Mouse (Mus musculus) heart, embryonic 11.5 days (tissue): Measurements from ENCODE around the gene Wfdc9. TPM values are rescaled to one million over a fixed set of nuclear protein-coding genes. Genes with fewer than 3 reads are reported as not detected.

Source experiments
- ATAC-seq: fragments of 200-750 bp; cut with Nextera tagmentation; replicated peaks from 2 replicates; pipeline ENCODE4 v1.8.0; 2017; ENCODE audit warnings: moderate library complexity; ENCODE audit not compliant: insufficient number of reproducible peaks, low FRiP score, low TSS enrichment
- H3K27ac ChIP-seq: fragments of 300-500 bp; sonication (generic); 2 replicates; pipeline ENCODE4 v1.5.1; 2014; ENCODE audit warnings: mild to moderate bottlenecking, low read depth, low read length
- H3K27me3 ChIP-seq: fragments of 300-500 bp; sonication (generic); 2 replicates; pipeline ENCODE4 v1.6.1; 2014; ENCODE audit warnings: mild to moderate bottlenecking, low read length, mixed read lengths; ENCODE audit not compliant: control insufficient read depth, insufficient read depth
- H3K36me3 ChIP-seq: fragments of 300-500 bp; sonication (generic); 2 replicates; pipeline ENCODE4 v1.6.1; 2014; ENCODE audit warnings: mild to moderate bottlenecking, low read length, moderate library complexity, mixed read lengths; ENCODE audit not compliant: control insufficient read depth, insufficient read depth
- H3K4me1 ChIP-seq: fragments of 300-500 bp; sonication (generic); 2 replicates; pipeline ENCODE4 v1.6.1; 2014; ENCODE audit warnings: low read length; ENCODE audit not compliant: control insufficient read depth, insufficient read depth
- H3K4me2 ChIP-seq: fragments of 300-500 bp; sonication (generic); 2 replicates; pipeline ENCODE4 v1.6.1; 2014; ENCODE audit warnings: mild to moderate bottlenecking, moderate library complexity
- H3K4me3 ChIP-seq: fragments of 300-500 bp; sonication (generic); 2 replicates; pipeline ENCODE4 v1.5.1; 2014; ENCODE audit warnings: low read depth, low read length
- H3K9ac ChIP-seq: fragments of 300-500 bp; sonication (generic); 2 replicates; pipeline ENCODE4 v1.6.1; 2014; ENCODE audit warnings: mild to moderate bottlenecking, low read depth, low read length, moderate library complexity
- H3K9me3 ChIP-seq: fragments of 300-500 bp; sonication (generic); replicated peaks from 2 replicates; pipeline ENCODE4 v1.6.1; 2016; ENCODE audit warnings: low read length; ENCODE audit not compliant: control insufficient read depth
- WGBS: fragments of 180-500 bp; shearing (Covaris S2); extraction: QIAGEN DNeasy Blood & Tissue Kit; methylation state at CpG from one replicate; pipeline ENCODE4 v1.1.7; 2014; ENCODE audit not compliant: insufficient replicate concordance; 5-methylcytosine and 5-hydroxymethylcytosine counted together
- polyA plus RNA-seq: library from polyadenylated mRNA; unstranded; fragments of >200 nt; fragmentation: Nextera tagmentation; extraction: Ambion mirVana; gene quantifications from 2 replicates; pipeline ENCODE4 v1.2.1, GENCODE M21; 2014

The Wfdc9 gene
- polyA plus RNA-seq, 1 experiment from 2014 or later, result not detected

DNA sequence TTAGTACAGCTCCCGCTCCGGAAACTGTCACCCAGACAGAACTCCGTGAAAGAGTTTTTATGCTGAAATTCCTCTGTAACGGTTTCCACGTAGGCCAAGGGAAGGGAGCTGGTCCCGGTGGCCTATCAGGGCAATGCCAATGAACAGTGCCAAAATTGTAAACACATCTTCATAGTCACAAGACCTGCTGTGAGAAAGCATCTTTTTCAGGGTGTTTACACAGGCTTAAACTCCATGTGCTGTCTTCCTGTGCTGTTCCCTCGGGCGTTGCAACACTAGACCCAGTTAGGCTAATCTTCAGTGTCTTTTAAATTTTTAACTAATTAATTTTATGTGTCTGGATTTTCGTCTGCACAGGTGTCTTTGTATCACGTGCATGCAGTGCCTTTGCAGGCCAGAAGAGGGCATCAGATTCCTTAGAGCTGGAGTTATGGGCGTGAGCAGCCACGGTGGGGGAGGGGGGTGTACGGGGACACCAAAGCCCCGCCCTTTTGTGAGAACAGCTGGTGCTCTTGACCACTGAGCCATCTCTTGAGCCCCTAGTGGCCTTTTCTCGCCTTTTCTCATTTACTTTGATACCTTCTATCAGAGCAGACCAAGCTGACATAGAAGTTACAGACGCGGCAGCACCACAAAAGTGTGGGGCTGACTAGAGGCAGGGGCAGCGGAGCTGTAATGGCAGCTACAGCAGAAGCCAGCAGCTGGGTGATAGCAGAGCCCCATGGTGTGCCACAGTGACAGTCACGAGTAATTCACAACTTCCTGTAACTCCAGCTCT is 22.7 kb upstream of the Wfdc9 start:
- peak overlapping the region; percentile 63 for H3K4me2 ChIP-seq
- no peaks in the 10 kb centered on the region for H3K9me3 ChIP-seq
- H3K4me3 ChIP-seq, result peak overlapping the region; percentile 34
- H3K27me3 ChIP-seq, result no peaks in the 10 kb centered on the region
- peak; percentile 42; the same call in 1 of the 2 replicates for ATAC-seq
- H3K9ac ChIP-seq, result 0 out of 2 replicates have a peak overlapping the region, but pooled peaks have one; percentile 34
- H3K36me3 ChIP-seq, result no peaks in the 10 kb centered on the region
- 20% methylated on average over 19 of the region's 19 CpGs for WGBS
- H3K27ac ChIP-seq, result no peak overlapping the region
- H3K4me1 ChIP-seq, result 0 out of 2 replicates have a peak, but pooled peaks cover 3% of the 10 kb centered on the region

DNA sequence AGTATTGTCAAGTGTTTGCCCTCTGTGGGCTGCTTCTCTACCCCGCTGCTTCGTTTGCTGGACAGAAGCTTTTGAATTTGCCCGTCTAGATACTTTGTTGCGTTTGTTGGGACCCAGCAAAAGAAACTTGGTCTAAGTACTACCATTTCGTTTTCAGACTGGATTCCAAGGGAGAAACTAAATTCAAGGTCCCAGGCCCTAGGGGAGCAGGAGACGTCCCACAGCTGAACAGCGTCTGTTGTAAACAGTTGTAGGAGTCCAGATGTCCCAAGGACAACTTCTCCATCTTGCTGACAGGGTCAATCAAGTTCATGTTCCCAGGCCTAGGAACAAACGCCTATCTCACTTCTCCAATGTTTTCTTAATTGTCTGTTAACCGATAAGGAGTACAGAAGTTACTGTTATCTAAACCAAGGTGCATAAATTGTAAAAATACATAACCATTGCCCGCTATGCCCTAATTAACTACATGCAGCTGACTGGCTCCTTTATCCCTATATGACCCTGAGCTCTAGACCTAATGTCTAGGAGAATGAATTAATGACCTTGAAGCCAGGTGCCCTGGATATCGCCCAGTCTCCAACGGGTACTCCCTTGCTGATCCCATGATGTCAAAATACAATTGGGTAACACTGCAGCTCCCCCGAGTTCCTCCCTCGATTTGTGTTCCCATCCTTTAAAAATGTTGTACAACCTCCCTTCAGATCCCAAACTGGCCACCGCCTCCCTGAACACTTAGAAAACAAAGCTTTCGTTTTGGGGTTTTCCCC is 20.7 kb upstream of the Wfdc9 start:
- WGBS, result 73% methylated on average over 16 of the region's 16 CpGs
- H3K27ac ChIP-seq, result no peak overlapping the region
- 0 out of 2 replicates have a peak, but pooled peaks cover 2% of the 10 kb centered on the region for H3K9me3 ChIP-seq
- no peaks in the 10 kb centered on the region for H3K27me3 ChIP-seq
- no peak overlapping the region for H3K4me2 ChIP-seq
- no peak for ATAC-seq
- no peak overlapping the region for H3K9ac ChIP-seq
- 0 out of 2 replicates have a peak, but pooled peaks cover 3% of the 10 kb centered on the region for H3K4me1 ChIP-seq
- H3K4me3 ChIP-seq, result no peak overlapping the region
- no peaks in the 10 kb centered on the region for H3K36me3 ChIP-seq

DNA sequence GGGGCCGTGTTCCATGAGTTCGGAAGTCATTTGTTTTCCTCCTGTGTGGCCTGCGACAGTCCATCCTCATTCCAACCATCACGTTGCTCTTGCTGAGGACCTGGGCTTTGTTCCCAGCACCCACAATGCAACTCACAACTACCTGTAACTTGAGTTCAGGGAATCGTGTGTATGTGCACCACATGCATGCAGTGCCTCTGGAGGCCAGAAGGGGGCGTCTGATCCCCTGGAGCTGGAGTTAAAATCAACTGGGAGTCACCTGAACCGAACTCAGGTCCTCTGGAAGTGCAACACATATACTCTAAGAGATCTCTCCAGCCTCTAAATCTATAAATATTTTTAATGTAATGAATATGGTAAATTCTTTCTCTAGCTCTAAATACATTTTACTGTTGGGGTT is 19.7 kb upstream of the Wfdc9 start:
- Histone ChIP-seq H3K36me3 (no peaks in the 10 kb centered on the region), H3K4me2 (no peak overlapping the region), H3K27ac (no peak overlapping the region), H3K4me3 (no peak overlapping the region), H3K4me1 (0 out of 2 replicates have a peak, but pooled peaks cover 3% of the 10 kb centered on the region), H3K27me3 (no peaks in the 10 kb centered on the region), H3K9ac (no peak overlapping the region), H3K9me3 (0 out of 2 replicates have a peak, but pooled peaks cover 2% of the 10 kb centered on the region)
- WGBS, result 75% methylated on average over 7 of the region's 7 CpGs
- no peak for ATAC-seq

DNA sequence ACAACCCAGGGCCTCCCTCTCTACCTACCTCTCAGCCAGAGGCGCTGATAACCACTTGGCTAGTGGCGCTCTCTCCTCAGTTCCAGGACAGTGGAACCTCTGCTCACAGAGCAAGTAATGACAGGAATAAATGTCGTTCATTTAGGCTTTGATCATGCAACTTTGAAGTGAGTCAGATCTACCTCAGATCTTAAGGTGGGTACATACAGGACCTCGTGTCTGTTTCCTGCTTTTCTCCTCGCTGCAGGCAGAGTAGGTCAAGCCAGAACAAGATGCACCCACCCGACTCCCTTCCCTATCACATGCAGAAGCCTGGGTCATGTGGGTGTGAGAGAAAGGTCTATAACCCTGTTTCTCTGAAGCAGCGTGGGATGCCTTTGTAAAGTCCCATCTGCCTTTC is 17.6 kb upstream of the Wfdc9 start, which contains the start of gene Wfdc11:
Gene Wfdc11, minus strand, starts transcription at position 101 of the 400 bp plus-strand sequence.
- Histone ChIP-seq H3K9ac (no peak within 1 kb of the TSS), H3K4me1 (no peaks in the 10 kb centered on the region), H3K27ac (no peak within 1 kb of the TSS), H3K27me3 (no peaks in the 10 kb centered on the region), H3K4me2 (no peak within 1 kb of the TSS), H3K4me3 (no peak within 1 kb of the TSS), H3K36me3 (no peaks in the 10 kb centered on the region), H3K9me3 (0 out of 2 replicates have a peak, but pooled peaks cover 2% of the 10 kb centered on the region)
- 68% methylated on average over 7 of the region's 7 CpGs for WGBS
- ATAC-seq, result no peak

- no peak for ATAC-seq
- H3K4me1 ChIP-seq, result no peaks in the 10 kb centered on the region
- H3K36me3 ChIP-seq, result no peaks in the 10 kb centered on the region
- no peak overlapping the region for H3K4me2 ChIP-seq
- no peaks in the 10 kb centered on the region for H3K27me3 ChIP-seq
- H3K4me3 ChIP-seq, result no peak overlapping the region
- 0 out of 2 replicates have a peak, but pooled peaks cover 5% of the 10 kb centered on the region for H3K9me3 ChIP-seq
- H3K27ac ChIP-seq, result no peak overlapping the region
- WGBS, result 45% methylated on average over 1 of the region's 1 CpGs
- H3K9ac ChIP-seq, result no peak overlapping the region
Measured at GRCm38 (mm10) chr2:164670938-164671337, 14.6 kb upstream of the Wfdc9 start.

DNA sequence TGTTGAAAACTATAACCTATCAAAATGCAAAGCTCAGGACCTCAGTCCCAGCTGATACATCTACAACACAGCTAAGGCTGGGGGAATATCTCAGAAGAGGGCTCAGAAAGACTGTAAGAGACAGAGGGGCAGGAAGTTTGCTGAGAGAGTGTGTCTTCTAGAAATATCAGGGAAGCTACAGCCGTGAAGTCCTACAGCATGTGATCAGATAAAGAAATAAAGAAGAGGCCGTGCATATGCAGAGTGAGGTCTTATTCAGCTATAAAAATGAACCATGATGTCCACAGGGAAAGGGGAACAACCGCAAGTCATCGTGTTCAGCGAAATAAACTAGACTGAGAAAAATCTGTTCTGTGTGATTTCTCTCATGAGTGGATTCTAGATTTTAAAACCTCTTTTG is 13.9 kb upstream of the Wfdc9 start:
- ATAC-seq, result no peak
- 72% methylated on average over 5 of the region's 5 CpGs for WGBS

DNA sequence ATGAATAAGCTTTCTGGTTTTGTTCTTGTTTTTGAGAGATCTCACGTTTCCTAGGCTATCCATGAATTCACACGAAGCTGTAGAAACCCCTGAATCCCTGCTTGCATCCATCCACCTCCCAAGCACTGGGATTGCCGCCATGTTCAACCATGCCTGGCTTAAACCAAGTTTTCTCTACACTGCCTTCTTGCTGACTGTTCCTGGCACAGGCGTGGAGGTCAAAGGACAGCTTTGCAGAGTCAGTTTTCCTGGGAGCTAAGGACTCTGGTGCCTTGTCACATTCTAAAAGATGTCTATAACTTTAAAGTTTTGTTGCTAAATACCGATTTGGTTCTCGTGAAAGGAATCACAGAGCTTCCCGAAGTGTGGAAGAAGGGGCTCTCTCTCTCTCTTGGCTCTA is 8.5 kb upstream of the Wfdc9 start:
- no peak overlapping the region for H3K27ac ChIP-seq
- H3K27me3 ChIP-seq, result no peaks in the 10 kb centered on the region
- ATAC-seq, result no peak
- no peaks in the 10 kb centered on the region for H3K4me1 ChIP-seq
- no peak overlapping the region for H3K4me2 ChIP-seq
- no peaks in the 10 kb centered on the region for H3K36me3 ChIP-seq
- WGBS, result 79% methylated on average over 7 of the region's 7 CpGs
- H3K4me3 ChIP-seq, result no peak overlapping the region
- H3K9ac ChIP-seq, result no peak overlapping the region
- 0 out of 2 replicates have a peak, but pooled peaks cover 3% of the 10 kb centered on the region for H3K9me3 ChIP-seq

More for the DNA sequence above, 13.9 kb upstream of the Wfdc9 start:
- Histone ChIP-seq H3K36me3 (no peaks in the 10 kb centered on the region), H3K4me3 (no peak overlapping the region), H3K9me3 (0 out of 2 replicates have a peak, but pooled peaks cover 5% of the 10 kb centered on the region), H3K4me2 (no peak overlapping the region), H3K27me3 (no peaks in the 10 kb centered on the region), H3K27ac (no peak overlapping the region), H3K9ac (no peak overlapping the region), H3K4me1 (no peaks in the 10 kb centered on the region)

DNA sequence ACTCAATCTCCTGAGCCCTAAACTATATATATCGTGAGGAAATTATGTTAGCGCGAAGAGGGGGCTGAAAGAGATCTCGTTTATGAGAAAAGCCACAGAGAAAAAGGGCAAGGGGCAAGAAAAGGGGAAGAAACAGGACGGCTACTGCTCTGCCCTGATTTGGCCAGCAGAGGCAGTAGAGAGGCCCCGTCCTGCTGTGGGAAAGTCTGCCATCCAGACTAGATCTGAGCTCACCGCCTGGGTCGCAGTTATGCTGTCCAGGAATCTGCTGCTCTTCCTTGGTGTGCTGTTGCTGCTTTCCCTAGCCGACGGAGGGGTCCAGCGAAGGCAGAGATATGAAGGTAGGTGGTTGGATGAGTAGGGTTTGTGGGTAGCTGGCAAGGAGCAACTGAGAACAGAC is 525 bp downstream of the Wfdc9 start, which contains the start of gene Wfdc10:
Gene Wfdc10, plus strand, starts transcription at position 189 of the 400 bp plus-strand sequence.
- H3K9ac ChIP-seq, result no peak within 1 kb of the TSS
- no peaks in the 10 kb centered on the region for H3K9me3 ChIP-seq
- no peak within 1 kb of the TSS for H3K4me3 ChIP-seq
- no peaks in the 10 kb centered on the region for H3K36me3 ChIP-seq
- H3K4me1 ChIP-seq, result no peaks in the 10 kb centered on the region
- H3K27ac ChIP-seq, result no peak within 1 kb of the TSS
- 0 out of 2 replicates have a peak, but pooled peaks cover 6% of the 10 kb centered on the region for H3K27me3 ChIP-seq
- no peak within 1 kb of the TSS for H3K4me2 ChIP-seq
- ATAC-seq, result no peak
- 13% methylated on average over 11 of the region's 11 CpGs for WGBS
